Mouse (Mus musculus): Measurements from ENCODE around the gene Tinagl1.

Tinagl1 gene

DNA sequence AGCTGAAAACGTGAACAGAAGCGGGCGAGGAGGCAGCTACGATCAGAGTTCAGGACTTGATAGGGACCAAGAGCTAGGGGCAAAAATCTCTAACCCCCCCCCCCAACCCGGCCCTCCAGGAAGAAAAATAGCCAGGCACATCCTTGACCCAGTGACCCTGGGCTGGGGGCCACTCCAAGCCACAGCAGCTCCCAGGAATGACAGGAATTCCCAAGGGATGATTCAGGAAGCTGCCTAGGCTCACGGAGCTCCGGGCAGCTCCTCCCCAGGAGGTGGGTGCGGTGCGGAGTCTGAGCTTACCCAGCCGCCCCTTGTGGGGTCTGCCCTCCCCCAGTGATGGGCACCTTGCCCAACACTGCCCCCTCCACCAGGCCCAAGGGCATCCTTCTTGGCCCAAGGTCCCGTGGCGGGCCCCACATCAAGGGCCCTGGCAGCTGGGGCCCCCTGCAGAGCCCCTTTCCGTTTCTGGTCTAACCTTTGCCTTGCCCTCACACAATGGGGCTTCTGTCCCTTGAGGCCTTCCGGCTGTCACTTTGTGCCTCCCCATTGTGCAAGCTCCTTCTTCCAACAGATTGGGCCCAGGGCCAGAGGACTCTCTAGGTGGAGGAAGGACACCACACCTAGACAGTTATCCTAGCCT is at the start of gene Tinagl1:
TSS of gene Tinagl1 (minus strand) at position 51 of the 640 bp plus-strand sequence.
- in situ Hi-C loops (cut with MboI, MseI), result no loop called here

DNA sequence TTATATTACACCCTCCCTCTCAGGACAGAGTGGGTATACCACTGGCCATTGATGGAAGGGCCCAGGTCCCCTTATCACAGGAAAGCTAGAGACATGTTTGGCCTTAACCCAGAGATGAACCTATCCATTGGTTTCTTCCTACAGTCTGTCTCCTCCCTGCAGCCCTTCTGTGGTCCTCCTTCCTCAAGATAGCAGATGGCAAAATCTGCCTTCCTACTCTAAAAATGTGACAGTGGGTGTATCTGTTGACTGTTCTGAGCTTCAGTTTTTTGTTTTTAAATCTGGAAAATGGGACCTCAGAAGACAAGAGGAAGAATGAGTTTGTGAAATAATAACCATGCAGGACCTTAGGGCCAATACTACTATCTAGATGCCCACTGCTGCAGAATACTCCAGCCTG is 49.1 kb upstream of the Tinagl1 start:
- in situ Hi-C loops (cut with MboI, MseI), result no loop called here

DNA sequence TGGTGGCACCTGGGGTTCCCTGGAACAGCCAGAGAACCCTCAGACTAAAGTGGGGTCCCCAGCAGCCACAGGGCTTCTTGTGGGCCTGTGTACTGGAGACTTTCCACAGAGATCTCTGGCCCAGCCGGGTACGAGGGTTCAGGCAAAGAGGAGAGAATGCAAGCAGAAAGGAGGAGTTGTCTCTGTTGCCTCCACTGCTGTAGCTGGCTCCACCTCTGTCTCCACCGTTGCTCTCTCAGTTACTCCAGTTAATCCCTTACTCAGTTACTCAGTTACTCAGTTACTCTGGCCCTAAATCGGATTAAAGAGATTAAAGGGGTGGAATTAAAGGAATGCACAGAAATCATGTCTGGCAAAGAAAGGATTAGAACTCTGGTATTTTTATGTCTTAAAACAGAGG is 47.3 kb upstream of the Tinagl1 start, which contains the start of gene Gm853:
TSS of gene Gm853 (minus strand) at position 223 of the 400 bp plus-strand sequence.
- in situ Hi-C loops (cut with MboI, MseI), result no loop called here

DNA sequence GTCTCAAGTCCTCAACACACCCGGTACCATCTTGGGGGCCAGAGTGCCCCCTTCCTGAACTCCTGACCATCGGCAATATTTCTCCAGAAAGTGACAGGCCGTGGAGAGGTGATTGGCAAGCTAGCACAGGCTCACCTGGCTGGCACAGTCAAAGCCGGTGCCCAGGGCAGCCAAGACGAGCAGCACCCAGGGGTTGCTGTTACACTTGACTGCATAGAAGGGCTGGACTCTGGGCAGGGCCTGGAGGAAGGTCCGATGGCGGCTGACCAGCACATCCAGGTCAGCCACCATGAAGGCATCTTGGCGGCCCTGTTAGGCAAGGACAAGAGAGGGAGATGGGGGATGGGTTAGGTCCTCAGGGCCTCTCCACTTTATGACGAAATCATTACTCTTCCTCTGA is 45.3 kb upstream of the Tinagl1 start:
- in situ Hi-C loops (cut with MboI, MseI), result no loop called here

DNA sequence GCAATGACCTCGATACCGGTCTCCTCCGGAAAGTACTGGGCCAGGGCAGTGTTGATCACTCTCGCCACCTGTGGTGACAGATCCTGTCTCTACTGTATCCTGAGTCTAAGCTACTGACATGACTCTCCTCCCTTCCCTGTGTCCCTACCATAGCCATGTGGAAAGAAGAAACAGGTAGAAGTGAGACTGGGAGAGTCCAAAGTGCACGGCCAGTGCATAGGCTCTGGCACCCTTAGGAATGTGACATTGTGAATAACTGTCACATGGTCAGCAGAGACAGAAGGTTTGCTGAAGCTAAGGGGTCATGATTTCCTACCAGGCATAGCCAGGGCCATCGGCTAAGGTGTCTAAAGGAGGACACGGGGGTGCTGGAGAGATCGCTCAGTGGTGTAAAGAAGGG is 40.5 kb upstream of the Tinagl1 start:
- in situ Hi-C loops (cut with MboI, MseI), result no loop called here

DNA sequence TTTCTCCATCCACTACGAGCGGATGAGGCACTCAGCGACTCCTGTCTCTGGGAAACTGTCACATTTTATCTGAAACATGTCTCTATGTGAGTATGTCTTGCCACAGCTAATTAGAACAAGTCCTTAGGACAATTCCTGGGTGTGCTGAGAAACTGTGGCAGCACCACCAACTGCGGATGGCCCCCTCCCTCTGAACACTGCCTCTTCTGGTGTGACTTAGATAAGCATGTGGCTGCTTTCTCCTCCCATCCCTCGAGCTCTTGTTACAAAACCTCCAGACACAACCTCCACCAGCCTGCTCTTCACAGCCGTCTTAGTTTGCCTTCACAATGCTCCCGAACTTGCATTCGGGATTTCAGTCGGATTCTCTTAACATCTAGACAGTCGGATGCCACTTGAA is 38.9 kb upstream of the Tinagl1 start:
- in situ Hi-C loops (cut with MboI, MseI), result no loop called here

DNA sequence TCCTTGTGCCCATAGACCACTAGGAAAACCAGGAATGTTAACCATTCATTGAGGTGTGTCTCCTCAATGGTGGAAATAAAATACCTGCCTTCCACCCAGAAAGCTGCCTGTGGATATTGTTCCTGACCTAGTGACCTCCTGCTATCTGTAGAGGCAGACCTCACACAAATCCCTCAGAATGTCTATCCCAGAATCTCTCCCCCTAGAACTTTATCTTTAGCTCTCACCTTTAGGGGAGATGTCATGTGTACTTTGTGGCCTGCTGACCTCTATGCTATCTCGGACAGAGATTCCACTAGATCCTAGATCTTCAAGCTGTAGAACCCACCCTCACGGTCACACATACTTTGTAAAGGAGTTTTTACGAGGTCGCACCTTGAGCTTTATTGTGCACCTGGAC is 38.3 kb upstream of the Tinagl1 start:
- in situ Hi-C loops (cut with MboI, MseI), result no loop called here

DNA sequence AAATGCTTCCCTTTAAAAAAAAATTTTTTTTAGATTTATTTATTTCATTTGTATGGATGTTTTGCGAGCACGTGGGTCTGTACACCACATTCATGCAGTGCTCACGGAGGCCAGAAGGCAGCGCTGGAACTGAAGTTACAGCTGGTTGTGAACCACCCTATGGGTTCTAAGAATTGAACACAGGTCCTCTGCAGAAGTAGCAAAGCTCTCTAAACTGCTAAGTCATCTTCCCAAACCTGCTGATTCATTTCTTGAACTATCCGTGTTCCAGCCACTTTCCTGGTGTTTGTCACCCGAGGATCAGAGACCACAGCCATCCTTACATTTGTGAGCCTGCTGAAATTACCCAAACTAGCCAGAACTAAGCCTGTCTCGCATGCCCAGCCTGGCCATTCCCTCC is 37.5 kb upstream of the Tinagl1 start:
- in situ Hi-C loops (cut with MboI, MseI), result no loop called here

DNA sequence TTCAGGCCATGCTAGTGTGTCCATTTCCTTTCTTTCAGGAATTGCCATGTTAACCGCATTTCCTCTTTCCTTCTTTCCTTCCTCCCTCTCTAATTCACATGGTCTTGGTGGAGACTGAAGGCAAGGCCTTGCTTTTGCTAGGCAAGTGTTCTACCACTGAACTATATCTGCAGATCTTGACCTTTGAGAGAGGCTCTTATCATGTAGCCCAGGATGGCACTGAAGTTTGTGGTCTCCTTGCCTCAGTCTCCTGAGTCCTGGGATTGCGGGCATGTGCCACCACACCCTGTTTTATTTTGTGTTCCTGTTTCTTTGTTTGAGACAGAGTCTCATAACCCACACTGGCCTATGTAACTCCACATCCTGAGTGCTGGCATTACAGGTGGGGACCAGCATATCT is 36.9 kb upstream of the Tinagl1 start:
- in situ Hi-C loops (cut with MboI, MseI), result no loop called here

DNA sequence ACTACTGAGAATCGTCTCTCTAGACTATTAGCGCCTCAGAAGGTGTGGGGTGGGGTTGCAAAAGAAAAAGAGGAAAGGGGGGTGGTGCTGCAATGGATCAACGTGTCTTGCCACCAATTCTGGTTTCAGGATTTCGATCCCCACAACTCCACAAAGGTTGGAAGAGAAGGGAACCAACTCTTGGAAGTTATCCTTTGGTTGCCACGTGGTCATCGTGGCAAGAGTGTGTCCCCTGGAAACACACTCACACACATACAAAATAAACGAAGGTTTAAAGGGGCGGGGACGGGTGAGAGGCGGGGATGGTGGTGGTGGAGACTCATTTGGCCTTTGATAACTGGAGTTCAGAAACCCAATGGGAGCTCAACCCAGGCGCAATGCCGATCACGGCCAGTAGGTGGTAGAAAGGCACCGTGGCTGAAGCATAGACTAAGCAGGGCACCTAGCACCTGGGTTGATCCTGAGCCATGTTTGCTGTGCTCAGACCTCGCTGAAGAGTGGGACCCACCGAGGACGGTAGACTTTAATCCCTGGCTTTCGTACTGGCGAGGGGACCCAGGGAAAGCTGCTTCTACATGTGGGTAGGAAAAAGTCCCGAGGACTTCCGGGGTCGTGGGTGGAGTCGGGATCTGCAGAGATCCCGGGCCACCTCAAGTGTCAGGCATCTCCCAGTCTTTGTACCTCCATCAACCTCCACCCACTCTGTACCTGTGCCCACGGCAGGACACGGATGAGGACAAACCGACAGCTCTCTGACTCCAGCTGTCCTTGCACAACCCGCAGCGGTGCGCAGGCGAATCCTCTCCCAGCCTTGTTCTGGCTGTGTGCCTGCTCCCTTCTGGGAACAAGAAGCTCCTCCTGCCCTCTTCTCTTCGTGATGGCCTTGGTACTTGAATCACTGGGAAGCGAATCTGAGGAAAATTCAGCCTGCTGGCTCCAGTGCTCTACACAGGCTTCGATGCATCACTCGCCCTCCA is 24.1 kb upstream of the Tinagl1 start:
- in situ Hi-C loops (cut with MboI, MseI), result no loop called here

DNA sequence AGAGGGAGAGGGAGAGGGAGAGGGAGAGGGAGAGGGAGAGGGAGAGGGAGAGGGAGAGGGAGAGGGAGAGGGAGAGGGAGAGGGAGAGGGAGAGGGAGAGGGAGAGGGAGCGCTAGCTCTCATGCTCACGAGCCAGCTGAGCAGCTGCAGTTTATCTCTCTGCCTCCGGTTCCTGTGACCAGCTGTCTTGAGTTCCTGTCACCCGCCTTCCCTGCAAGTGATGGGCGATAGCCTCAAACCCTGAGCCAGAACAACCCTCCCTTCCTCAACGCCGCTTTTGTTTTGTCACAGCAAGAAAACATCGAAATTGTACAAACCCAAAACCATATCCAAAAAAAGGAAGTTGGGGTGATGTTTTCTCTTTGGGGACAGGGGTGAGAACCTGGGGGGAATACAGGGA is 21.6 kb upstream of the Tinagl1 start:
- in situ Hi-C loops (cut with MboI, MseI), result no loop called here

DNA sequence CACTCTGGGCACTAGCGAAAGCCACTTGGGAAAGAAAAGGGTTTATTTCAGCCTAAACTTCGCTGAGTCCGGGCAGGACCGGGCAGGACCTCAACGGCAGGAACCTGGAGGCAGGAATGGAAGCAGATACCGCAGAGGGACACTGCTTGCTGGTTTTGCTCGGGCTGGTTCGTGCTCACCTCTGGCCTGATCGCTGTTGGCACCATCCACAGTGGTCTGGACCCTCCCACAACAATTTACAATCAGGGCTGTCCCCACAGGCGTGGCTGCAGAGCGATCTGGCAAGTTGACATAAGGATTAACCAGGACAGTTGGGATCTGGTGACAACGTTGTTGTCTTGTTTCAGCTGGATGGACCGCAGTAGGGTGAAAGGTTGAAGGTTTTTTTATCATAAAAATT is 21.0 kb upstream of the Tinagl1 start:
- in situ Hi-C loops (cut with MboI, MseI), result no loop called here

DNA sequence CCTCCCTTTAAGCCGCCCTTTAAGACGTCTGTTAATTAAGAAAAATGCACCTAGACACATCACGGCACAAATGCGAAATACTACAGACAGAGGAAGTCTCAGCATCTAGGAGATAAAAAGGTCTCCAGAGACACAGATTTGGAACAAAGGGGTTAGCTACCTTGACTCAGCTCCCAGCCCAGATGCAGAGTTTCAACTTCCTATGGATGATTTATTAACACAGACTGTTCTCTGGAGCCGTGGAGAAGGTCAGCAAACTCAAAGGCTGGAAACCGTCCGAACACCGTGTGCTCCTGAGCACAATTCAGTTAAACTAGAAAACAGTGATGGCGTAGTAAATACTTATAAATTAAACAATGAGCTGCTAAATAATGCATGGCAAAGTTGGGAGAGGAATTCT is 17.3 kb upstream of the Tinagl1 start:
- in situ Hi-C loops (cut with MboI, MseI), result no loop called here

DNA sequence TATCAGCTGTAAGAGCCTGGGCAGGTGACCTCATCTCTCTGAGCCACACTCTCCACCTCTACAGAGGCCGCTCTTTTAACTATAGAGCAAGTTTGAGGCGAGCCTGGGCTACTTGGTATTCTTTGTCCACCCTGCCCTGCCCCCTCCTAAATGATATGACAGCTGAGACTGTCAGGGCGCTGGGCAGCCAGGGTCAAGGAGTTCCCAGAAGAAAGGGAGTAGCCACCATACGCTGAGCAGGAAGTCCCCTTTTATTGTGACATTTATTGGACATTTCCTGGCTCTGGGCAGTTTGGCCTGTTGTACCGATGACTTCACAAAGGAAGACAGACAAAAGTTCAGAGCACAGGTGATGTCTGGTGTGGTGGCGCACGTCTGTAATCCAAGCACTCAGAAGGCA is 14.7 kb upstream of the Tinagl1 start:
- in situ Hi-C loops (cut with MboI, MseI), result loop anchor here (5.0 kb wide), 1 partner anchor 52 kb away; the partner anchor contains the start of gene Hcrtr1

DNA sequence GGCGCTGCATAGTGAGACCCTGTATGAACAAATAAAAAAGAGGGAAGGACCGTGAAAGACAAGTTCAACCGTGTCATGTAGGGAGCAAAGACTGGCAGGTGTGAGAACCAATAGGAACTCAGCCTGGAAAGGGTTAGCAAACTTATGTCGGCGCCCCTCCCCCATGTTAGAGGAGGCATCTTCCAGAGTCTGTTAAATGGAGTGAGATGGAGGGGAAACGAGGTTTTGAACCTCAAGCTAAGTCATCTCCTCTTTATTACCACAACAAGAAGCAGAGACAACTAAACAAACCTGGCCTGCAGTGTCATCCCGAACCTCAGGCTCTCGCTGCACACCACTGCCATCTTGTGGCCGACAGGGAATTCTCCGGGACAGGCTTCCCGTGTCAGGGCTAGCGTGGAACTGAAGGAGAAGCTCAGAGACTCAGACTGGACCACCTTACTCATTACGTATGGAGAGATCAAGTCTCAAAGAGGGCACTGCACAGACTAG is 13.9 kb upstream of the Tinagl1 start:
- in situ Hi-C loops (cut with MboI, MseI), result loop anchor here (5.0 kb wide), 1 partner anchor 52 kb away; the partner anchor contains the start of gene Hcrtr1

DNA sequence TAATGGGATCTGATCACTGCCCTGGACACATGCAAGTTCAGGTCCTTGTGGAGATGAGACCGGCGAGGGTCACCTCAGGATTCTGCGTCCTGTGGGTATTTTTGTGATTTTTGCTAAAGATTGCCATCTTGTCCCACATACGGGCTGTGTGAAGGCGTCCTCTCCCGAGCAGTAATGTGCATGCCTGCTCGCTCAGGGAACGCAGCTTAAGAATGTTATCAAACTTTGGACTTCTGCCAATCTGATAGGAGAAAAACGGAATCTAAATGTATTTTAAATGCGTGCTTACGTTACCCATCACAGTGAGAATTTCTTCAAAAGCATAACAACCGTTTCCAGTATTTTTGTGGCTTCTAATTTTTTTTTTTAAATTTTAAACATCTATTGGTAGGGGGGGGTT is 12.0 kb upstream of the Tinagl1 start:
- in situ Hi-C loops (cut with MboI, MseI), result loop anchor here (5.0 kb wide), 1 partner anchor 50 kb away; the partner anchor contains the start of gene Hcrtr1

DNA sequence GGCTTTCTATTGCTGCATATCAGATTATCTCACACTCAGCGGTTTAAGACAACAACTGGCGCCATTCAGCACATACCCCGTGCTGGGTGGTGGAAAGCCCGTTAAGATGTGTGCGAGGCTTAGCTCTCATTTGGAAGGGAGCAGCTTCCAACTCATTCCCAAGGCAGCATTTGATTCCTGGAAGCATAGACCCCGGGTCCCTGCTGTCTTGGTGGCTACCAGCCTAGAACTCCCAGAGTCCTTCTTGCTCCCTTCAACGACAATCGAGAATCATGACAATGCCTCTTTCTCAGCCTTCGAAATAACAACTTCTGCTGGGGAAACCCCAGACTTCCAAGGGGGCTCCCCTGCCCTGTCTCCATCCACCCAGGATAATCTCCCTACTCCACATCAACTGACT is 11.5 kb upstream of the Tinagl1 start:
- in situ Hi-C loops (cut with MboI, MseI), result loop anchor here (5.0 kb wide), 1 partner anchor 49 kb away; the partner anchor contains the start of gene Hcrtr1

DNA sequence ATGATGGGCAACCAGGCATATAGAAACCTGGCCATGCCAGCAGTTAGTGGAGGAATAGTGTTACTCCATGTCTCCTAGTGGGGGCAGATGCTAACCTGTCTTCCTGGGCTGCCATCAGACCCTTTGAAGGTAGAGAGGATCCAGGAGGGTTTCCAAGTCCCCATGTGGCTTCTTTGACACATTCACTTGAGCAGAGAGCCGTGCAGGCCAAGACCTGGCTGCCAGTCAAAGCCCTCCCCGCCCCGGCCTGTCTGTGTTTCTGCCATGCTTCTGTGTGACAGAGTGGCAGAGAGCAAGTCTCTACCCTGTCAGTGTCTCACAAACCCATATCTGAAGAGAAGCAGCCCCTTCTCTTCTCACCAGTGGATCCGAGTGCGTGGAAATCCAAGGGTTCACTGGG is 9.0 kb upstream of the Tinagl1 start:
- in situ Hi-C loops (cut with MboI, MseI), result no loop called here

DNA sequence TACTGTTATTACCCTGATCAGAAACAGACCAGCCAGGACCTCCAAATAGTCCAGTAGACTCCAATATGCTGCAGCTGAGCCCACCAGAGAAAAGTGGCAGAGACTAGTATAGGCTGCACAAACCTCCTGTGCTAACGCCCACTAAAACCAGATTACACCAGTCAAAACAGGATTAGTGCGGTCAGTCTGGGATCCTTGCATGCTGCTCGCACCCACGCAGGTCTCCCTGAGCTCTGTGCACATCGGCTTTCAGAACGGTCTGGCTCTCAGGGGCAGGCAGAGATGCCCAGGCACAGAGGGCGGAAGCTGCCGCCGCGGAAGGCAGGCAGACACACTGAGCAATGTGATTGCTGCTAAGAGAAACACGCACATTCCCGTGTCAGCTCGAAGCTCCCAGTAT is 8.1 kb upstream of the Tinagl1 start:
- in situ Hi-C loops (cut with MboI, MseI), result no loop called here

DNA sequence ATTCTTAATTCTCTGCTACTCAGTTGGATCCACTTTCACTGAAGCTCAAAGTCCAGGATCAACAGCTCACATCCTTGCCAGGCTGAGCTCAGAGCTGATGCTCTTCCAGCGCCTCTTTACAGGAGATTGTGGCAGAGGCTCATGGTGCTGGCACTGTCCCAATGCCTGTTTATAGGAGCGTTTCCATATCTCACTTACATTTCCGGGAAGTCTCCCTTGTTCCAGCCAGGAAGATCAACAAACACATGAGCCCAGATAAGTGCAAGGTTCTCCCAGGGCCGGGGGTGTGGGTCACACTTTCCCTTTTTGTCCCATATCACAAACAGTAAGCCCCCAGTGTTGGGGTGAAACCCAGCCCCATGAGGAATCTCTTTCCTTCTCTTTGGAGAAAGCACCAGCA is 7.0 kb upstream of the Tinagl1 start:
- in situ Hi-C loops (cut with MboI, MseI), result no loop called here

DNA sequence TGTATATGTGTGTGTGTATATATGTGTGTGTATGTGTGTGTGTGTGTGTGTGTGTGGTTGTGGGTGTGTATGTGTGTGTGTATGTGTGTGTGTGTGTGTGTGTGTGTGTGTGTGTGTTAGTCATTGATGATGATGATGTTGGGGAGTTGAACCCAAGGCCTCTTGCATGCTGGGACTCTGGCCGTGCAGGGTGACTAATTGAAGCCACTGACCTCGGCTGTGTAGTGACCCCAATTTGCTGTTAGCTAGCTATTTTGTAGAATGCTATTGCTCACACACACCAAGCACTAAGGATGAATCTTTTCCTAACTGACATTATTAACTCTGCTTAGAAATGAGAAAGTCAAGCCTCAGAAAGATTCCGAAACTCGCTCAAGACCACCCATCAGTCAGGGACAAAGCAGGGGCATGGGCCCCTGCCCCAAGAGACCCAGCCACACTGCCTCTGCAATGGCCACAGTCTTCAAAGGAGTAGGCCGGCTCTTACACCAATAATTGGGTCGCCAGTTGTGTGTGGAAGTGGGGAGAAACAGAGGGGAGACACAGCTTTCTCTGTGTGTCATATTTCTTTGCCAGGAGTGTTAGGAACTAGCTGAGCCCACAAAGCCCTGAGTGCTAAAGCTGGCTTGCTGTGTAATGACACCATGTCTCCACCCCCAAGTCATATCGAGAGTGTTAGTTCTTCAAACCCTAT is 6.1 kb upstream of the Tinagl1 start:
- in situ Hi-C loops (cut with MboI, MseI), result no loop called here

DNA sequence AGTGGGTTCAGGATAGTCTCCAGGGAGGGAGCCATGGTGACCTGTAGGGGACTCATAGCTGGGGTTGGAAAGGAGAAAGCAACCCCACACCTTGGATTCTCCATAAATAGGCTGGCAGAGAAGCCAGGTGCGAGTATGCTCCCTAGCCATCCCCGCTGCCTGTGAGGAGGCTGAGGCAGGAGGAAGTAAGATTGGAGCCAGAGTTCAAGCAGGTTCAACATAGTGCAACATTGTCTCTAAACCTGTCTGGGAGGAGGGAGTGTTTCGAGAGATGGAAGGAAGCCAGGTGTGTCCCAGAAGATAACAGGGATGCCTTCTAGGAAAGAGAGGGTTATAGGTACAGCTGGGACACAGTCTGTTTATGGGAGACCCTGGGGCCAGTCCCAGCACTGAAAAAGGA is 5.0 kb upstream of the Tinagl1 start:
- in situ Hi-C loops (cut with MboI, MseI), result no loop called here

All from T-helper 1 cell (primary cell).